Mouse (Mus musculus) intestine, embryonic 14.5 days (tissue): ENCODE results near the gene Isca1. TPM values are rescaled to one million over a fixed set of nuclear protein-coding genes. Genes with fewer than 3 reads are reported as not detected.
A peak's percentile ranks its signal among the peaks of the same experiment; 100 is the strongest.
"Not testable (repeated sequence)": the region's sequence is repeated elsewhere in the genome, so short reads cannot be mapped to it uniquely, and the experiment has no call there.

ENCODE experiments used
- ATAC-seq: fragments of 200-750 bp; cut with Nextera tagmentation; replicated peaks from 2 replicates; pipeline ENCODE4 v1.8.0; 2017; ENCODE audit warnings: low read depth, moderate number of reproducible peaks, moderate TSS enrichment, moderate library complexity; ENCODE audit not compliant: low FRiP score, low TSS enrichment
- DNase-seq: peaks from one replicate; pipeline ENCODE4 v3.0.0-alpha.2; 2018; ENCODE audit warnings: low spot score
- H3K27ac ChIP-seq: fragments of 300-500 bp; sonication (generic); 2 replicates; pipeline ENCODE4 v1.5.1; 2014; ENCODE audit warnings: low read depth, mild to moderate bottlenecking, control low read depth
- H3K27me3 ChIP-seq: fragments of 300-500 bp; sonication (generic); replicated peaks from 2 replicates; pipeline ENCODE4 v1.6.1; 2014; ENCODE audit warnings: low read length, control low read depth; ENCODE audit not compliant: control insufficient read depth, insufficient read depth
- H3K36me3 ChIP-seq: fragments of 300-500 bp; sonication (generic); 2 replicates; pipeline ENCODE4 v1.6.1; 2014; ENCODE audit warnings: low read length, control low read depth; ENCODE audit not compliant: control insufficient read depth, insufficient read depth
- H3K4me1 ChIP-seq: fragments of 300-500 bp; sonication (generic); replicated peaks from 2 replicates; pipeline ENCODE4 v1.6.1; 2014; ENCODE audit warnings: low read length, control low read depth, mixed read lengths; ENCODE audit not compliant: control insufficient read depth, insufficient read depth
- H3K4me2 ChIP-seq: fragments of 300-500 bp; sonication (generic); 2 replicates; pipeline ENCODE4 v1.6.1; 2014; ENCODE audit warnings: low read length
- H3K4me3 ChIP-seq: fragments of 300-500 bp; sonication (generic); 2 replicates; pipeline ENCODE4 v1.5.1; 2014; ENCODE audit warnings: low read depth, low read length, control low read depth, mixed read lengths
- H3K9ac ChIP-seq: fragments of 300-500 bp; sonication (generic); 2 replicates; pipeline ENCODE4 v1.6.1; 2014; ENCODE audit warnings: mild to moderate bottlenecking, low read length
- H3K9me3 ChIP-seq: fragments of 300-500 bp; sonication (generic); 2 replicates; pipeline ENCODE4 v1.6.1; 2016; ENCODE audit warnings: low read length, control low read depth; ENCODE audit not compliant: control insufficient read depth
- WGBS: fragments of 180-500 bp; shearing (Covaris S2); extraction: QIAGEN DNeasy Blood & Tissue Kit; methylation state at CpG from one replicate; pipeline ENCODE4 v1.1.7; 2014; 5-methylcytosine and 5-hydroxymethylcytosine counted together
- polyA plus RNA-seq: library from polyadenylated mRNA; unstranded; fragments of >200 nt; fragmentation: Nextera tagmentation; extraction: Ambion mirVana; gene quantifications from 2 replicates; pipeline ENCODE4 v1.2.1, GENCODE M21; 2014

The Isca1 gene
- polyA plus RNA-seq, 1 experiment from 2014 or later, result 111 TPM

- DNase-seq (no peak), ATAC-seq (no peak)
- WGBS, result 86% methylated on average over 11 of the region's 11 CpGs
- Histone ChIP-seq H3K4me3 (no peak overlapping the region), H3K4me2 (no peak overlapping the region), H3K36me3 (no peaks in the 10 kb centered on the region), H3K27ac (no peak overlapping the region), H3K4me1 (no peaks in the 10 kb centered on the region), H3K27me3 (no peaks in the 10 kb centered on the region), H3K9ac (no peak overlapping the region), H3K9me3 (no peaks in the 10 kb centered on the region)
These were observed 28.5 kb downstream of the Isca1 start for GRCm38 (mm10) chr13:59741096-59741495.

- H3K4me1 ChIP-seq, result no peaks in the 10 kb centered on the region
- no peak for DNase-seq
- H3K4me3 ChIP-seq, result no peak overlapping the region
- no peaks in the 10 kb centered on the region for H3K9me3 ChIP-seq
- no peak overlapping the region for H3K9ac ChIP-seq
- H3K27me3 ChIP-seq, result no peaks in the 10 kb centered on the region
- H3K4me2 ChIP-seq, result no peak overlapping the region
- WGBS, result 87% methylated on average over 4 of the region's 4 CpGs
- H3K36me3 ChIP-seq, result no peaks in the 10 kb centered on the region
- no peak overlapping the region for H3K27ac ChIP-seq
- no peak for ATAC-seq
These were observed 30.2 kb downstream of the Isca1 start for GRCm38 (mm10) chr13:59739397-59739796.

GRCm38 (mm10) chr13:59738455-59738854 is 31.2 kb downstream of the Isca1 start:
- 87% methylated on average over 2 of the region's 2 CpGs for WGBS
- no peak for DNase-seq
- ATAC-seq, result no peak
- no peak overlapping the region for H3K4me2 ChIP-seq
- H3K9ac ChIP-seq, result no peak overlapping the region
- no peaks in the 10 kb centered on the region for H3K27me3 ChIP-seq
- H3K4me1 ChIP-seq, result no peaks in the 10 kb centered on the region
- H3K9me3 ChIP-seq, result no peaks in the 10 kb centered on the region
- no peaks in the 10 kb centered on the region for H3K36me3 ChIP-seq
- no peak overlapping the region for H3K27ac ChIP-seq
- H3K4me3 ChIP-seq, result no peak overlapping the region

- Histone ChIP-seq H3K4me3 (no peak overlapping the region), H3K9ac (no peak overlapping the region), H3K36me3 (no peaks in the 10 kb centered on the region), H3K4me2 (no peak overlapping the region), H3K9me3 (no peaks in the 10 kb centered on the region), H3K27ac (no peak overlapping the region), H3K4me1 (no peaks in the 10 kb centered on the region), H3K27me3 (no peaks in the 10 kb centered on the region)
- peak; percentile 40 for ATAC-seq
- no peak for DNase-seq
- 19% methylated on average over 3 of the region's 3 CpGs for WGBS
These were observed 34.4 kb downstream of the Isca1 start for GRCm38 (mm10) chr13:59735190-59735589.

- H3K36me3 ChIP-seq, H3K9ac ChIP-seq, H3K27ac ChIP-seq, H3K9me3 ChIP-seq, H3K4me1 ChIP-seq, DNase-seq, ATAC-seq, H3K27me3 ChIP-seq, H3K4me3 ChIP-seq, H3K4me2 ChIP-seq: not testable (repeated sequence)
- 24% methylated on average over 6 of the region's 6 CpGs for WGBS
These were observed 35.3 kb downstream of the Isca1 start for GRCm38 (mm10) chr13:59734347-59734746.

GRCm38 (mm10) chr13:59733936-59734335 is 35.7 kb downstream of the Isca1 start:
- H3K9ac ChIP-seq, result no peak overlapping the region
- no peak overlapping the region for H3K4me3 ChIP-seq
- no peak overlapping the region for H3K27ac ChIP-seq
- no peaks in the 10 kb centered on the region for H3K4me1 ChIP-seq
- no peak overlapping the region for H3K4me2 ChIP-seq
- H3K36me3 ChIP-seq, result no peaks in the 10 kb centered on the region
- WGBS, result 82% methylated on average over 2 of the region's 4 CpGs
- no peaks in the 10 kb centered on the region for H3K27me3 ChIP-seq
- no peaks in the 10 kb centered on the region for H3K9me3 ChIP-seq
- ATAC-seq (no peak), DNase-seq (no peak)

- Histone ChIP-seq H3K9ac (no peak within 1 kb of the TSS), H3K4me1 (no peaks in the 10 kb centered on the region), H3K27ac (no peak within 1 kb of the TSS), H3K27me3 (no peaks in the 10 kb centered on the region), H3K9me3 (no peaks in the 10 kb centered on the region), H3K4me2 (no peak within 1 kb of the TSS), H3K4me3 (no peak within 1 kb of the TSS), H3K36me3 (no peaks in the 10 kb centered on the region)
- 40% methylated on average over 7 of the region's 7 CpGs for WGBS
- DNase-seq (no peak), ATAC-seq (no peak)
These were observed 38.0 kb downstream of the Isca1 start, which contains the start of gene Spata31d1d for GRCm38 (mm10) chr13:59731652-59732051. Gene Spata31d1d (minus strand): TSS chr13:59731752.

GRCm38 (mm10) chr13:59728378-59729093 is 41.1 kb downstream of the Isca1 start:
- Histone ChIP-seq H3K4me3 (no peak overlapping the region), H3K36me3 (no peaks in the 10 kb centered on the region), H3K27ac (no peak overlapping the region), H3K9ac (no peak overlapping the region; the same call in 1 of the 2 replicates), H3K9me3 (no peaks in the 10 kb centered on the region), H3K4me1 (no peaks in the 10 kb centered on the region), H3K27me3 (0 out of 2 replicates have a peak, but pooled peaks cover 3% of the 10 kb centered on the region), H3K4me2 (no peak overlapping the region)
- peak; percentile 89 for DNase-seq
- 28% methylated on average over 7 of the region's 7 CpGs for WGBS
- ATAC-seq, result peak; percentile 84
